Mouse (Mus musculus) thymus, adult 2 months (tissue): Measurements from ENCODE around the gene Gna13.

Experiments
- CTCF ChIP-seq: fragments of 200-500 bp; IDR thresholded peaks from 2 replicates; pipeline ENCODE4 v1.5.1; 2012; ENCODE audit warnings: mild to moderate bottlenecking, control low read depth, low read length, moderate library complexity, borderline replicate concordance; ENCODE audit not compliant: control insufficient read depth, poor library complexity, insufficient read depth; ENCODE audit errors: extremely low read depth
- POLR2A ChIP-seq: fragments of 200-500 bp; IDR thresholded peaks from 2 replicates; pipeline ENCODE4 v1.6.1; 2012; ENCODE audit warnings: mild to moderate bottlenecking, low read length, control low read depth, moderate library complexity; ENCODE audit not compliant: control insufficient read depth, poor library complexity, insufficient read depth; ENCODE audit errors: extremely low read depth

DNA sequence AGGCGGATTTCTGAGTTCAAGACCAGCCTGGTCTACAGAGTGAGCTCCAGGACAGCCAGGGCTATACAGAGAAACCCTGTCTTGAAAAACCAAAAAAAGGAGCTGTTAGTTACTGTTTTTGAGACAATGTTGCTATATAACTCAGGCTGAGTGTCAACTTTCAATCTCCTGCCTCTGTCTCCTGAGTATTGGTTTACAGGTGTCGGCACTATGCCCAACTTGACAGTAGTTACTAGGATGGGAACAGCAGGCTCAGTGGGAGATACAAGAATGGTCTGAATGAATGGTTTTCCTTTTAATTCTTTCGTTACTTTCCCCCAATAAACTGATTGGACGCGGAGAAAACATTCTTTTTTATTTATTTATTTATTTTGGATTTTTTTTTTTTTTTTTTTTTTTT, 64.7 kb downstream of the Gna13 start:
- TF ChIP-seq CTCF = no peak
- no peak for TF ChIP-seq POLR2A
